Mouse (Mus musculus): Measurements from ENCODE around the gene Gm10272. TPM values are rescaled to one million over a fixed set of nuclear protein-coding genes. Genes with fewer than 3 reads are reported as not detected.
"Not testable (repeated sequence)": the region's sequence is repeated elsewhere in the genome, so short reads cannot be mapped to it uniquely, and the experiment has no call there.

Gm10272 gene
- polyA plus RNA-seq, 1 experiment from 2014 or later, result not detected

DNA sequence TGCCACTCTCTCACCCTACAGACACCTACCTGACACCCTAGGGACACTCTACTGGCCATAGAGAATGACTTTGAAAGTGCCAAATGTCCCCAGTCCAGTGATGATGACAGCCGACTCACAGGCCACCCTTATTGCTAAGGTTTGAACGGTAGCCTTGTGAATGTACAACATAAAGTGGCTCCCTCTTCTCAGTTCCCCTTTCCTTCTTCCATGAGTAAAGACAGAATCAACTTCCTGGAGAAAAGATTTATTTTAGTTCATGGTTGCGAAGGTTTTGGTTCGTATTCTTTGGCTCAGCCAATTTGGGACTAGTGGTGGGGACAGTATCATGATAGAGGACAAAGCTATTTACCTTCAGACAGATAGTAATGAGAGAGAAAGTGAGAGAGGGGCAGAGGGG is 32.5 kb downstream of the Gm10272 start:
- no peaks in the 10 kb centered on the region; the same call in 1 of the 2 replicates for H3K9me3 ChIP-seq (replicated peaks)
- H3K36me3 ChIP-seq, result no peaks in the 10 kb centered on the region
- H3K4me3 ChIP-seq (replicated peaks), result no peak overlapping the region
- WGBS, result 81% methylated on average over 4 of the region's 4 CpGs
- no peak overlapping the region for H3K9ac ChIP-seq
- H3K4me1 ChIP-seq, result no peaks in the 10 kb centered on the region
- no peak overlapping the region for H3K4me2 ChIP-seq
- H3K27ac ChIP-seq, result no peak overlapping the region
- no peaks in the 10 kb centered on the region for H3K27me3 ChIP-seq
- no peak for ATAC-seq (replicated peaks; ENCODE audit: low FRiP score)

DNA sequence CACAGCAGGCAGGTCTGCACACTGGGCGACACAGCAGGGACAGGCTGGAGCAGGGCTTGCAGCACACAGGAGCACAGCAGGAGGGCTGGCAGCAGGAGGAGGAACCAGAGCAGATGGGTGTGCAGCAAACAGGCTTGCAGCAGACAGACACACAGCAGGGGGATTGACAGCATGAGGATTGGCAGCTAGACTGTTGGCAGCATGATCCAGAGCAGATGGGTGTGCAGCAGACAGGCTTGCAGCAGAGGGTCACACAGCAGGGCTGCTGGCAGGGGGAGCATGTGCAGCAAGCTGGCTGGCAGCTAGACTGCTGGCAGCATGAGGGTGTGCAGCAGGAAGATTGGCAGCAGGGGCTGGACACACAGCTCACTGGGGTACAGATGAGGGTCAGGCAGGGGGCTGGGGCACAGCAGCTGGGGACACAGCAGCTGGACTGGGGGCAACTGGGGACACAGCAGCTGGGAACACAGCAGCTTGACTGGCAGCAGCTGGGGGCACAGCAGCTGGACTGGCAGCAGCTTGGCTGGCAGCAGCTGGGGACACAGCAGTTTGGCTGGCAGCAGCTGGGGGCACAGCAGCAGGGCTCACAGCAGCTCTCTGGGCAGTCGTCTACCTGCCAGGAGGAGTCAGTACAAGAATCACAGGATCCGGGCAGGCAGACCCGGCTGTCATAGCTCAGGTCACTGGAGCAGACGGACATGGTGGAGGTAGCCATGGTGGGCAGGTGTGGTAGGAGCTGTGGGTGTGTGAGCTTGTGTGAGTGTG is 35.7 kb downstream of the Gm10272 start, which contains the start of gene Gm18596:
Gene Gm18596, minus strand, starts transcription at position 715 of the 765 bp plus-strand sequence.
- not testable (repeated sequence) for ATAC-seq (replicated peaks; ENCODE audit: low FRiP score); H3K36me3 ChIP-seq; H3K9ac ChIP-seq; H3K27me3 ChIP-seq; H3K27ac ChIP-seq; H3K4me1 ChIP-seq; H3K4me3 ChIP-seq (replicated peaks); H3K9me3 ChIP-seq (replicated peaks); H3K4me2 ChIP-seq
- 64% methylated on average over 5 of the region's 5 CpGs for WGBS

DNA sequence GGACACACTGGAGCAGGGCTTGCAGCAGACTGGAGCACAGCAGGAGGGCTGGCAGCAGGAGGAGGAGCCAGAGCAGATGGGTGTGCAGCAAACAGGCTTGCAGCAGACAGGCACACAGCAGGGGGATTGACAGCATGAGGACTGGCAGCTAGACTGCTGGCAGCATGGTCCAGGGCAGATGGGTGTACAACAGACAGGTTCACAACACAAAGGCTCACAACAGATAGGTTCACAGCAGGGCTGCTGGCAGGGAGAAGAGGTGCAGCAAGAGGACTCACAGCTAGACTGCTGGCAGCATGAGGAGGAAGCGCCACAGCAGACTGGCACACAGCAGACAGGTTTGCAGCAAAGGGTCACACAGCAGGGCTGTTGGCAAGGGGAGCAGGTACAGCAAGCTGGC is 44.3 kb downstream of the Gm10272 start:
- not testable (repeated sequence) for ATAC-seq (replicated peaks; ENCODE audit: low FRiP score)
- WGBS, result 88% methylated on average over 1 of the region's 1 CpGs

DNA sequence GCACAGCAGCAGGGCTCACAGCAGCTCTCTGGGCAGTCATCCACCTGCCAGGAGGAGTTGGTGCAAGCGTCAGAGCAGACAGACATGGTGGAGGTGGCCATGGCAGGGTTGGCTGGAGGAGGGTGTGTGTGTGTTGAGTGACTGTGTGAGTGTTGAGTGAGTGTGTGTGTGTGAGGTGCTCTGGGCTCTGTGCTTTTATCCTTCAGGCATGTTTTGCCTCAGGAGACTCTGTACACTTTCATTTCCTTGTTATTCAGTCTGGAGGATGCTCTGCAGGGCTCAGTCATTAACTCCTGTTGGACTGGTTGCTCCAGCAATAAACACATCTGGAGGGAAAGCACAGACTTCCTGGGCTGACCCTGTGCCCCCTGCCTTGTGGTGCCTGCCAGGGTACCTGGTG is 44.8 kb downstream of the Gm10272 start, which contains the start of gene Gm9736:
Gene Gm9736, minus strand, starts transcription at position 101 of the 400 bp plus-strand sequence.
- 70% methylated on average over 1 of the region's 1 CpGs for WGBS
- not testable (repeated sequence) for H3K4me1 ChIP-seq; ATAC-seq (replicated peaks; ENCODE audit: low FRiP score); H3K4me3 ChIP-seq (replicated peaks); H3K9ac ChIP-seq; H3K27ac ChIP-seq; H3K27me3 ChIP-seq; H3K4me2 ChIP-seq; H3K36me3 ChIP-seq; H3K9me3 ChIP-seq (replicated peaks)

More for the DNA sequence above, 44.3 kb downstream of the Gm10272 start:
- not testable (repeated sequence) for H3K36me3 ChIP-seq; H3K4me3 ChIP-seq (replicated peaks); H3K9me3 ChIP-seq (replicated peaks); H3K4me1 ChIP-seq; H3K27me3 ChIP-seq; H3K4me2 ChIP-seq; H3K27ac ChIP-seq; H3K9ac ChIP-seq

DNA sequence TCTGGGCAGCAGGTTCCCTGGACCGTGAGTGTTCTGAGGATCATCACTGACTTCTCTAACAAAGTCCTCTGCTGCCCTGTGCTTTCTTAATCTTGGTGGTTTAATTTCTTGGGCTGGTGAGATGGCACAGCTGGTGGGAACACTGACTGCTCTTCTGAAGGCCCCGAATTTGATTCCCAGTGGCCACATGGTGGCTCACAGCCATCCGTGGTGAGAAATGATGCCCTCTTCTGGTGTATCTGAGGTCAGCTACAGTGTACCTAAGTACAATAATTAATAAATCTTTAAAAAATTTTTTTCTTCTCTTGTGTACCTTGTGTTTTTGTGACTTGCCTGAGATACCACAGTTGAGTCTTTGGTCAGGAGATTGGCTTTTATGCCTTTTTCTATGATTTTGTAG is 45.9 kb downstream of the Gm10272 start:
- not testable (repeated sequence) for H3K4me2 ChIP-seq; H3K27me3 ChIP-seq; H3K36me3 ChIP-seq; H3K4me1 ChIP-seq; H3K9me3 ChIP-seq (replicated peaks); ATAC-seq (replicated peaks; ENCODE audit: low FRiP score); H3K4me3 ChIP-seq (replicated peaks); H3K27ac ChIP-seq; H3K9ac ChIP-seq
- 63% methylated on average over 3 of the region's 3 CpGs for WGBS

DNA sequence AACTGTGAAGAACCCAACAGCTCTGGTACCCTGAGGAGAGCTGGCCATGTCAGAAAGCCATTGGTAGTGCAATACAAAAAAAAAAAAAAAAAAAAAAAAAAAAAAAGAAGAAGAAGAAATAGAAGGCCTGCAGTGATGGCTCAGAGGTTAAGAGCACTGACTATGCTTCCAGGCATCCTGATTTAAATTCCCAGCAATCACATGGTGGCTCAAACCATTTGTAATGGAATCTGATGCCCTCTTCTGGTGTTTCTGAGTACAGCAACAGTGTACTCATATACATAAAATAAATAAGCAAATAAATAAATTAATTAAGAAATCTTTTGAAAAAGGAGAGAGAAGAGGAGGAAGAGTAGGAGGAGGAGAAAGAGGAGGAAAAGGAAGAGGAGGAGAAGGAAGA is 47.0 kb downstream of the Gm10272 start:
- H3K4me3 ChIP-seq (replicated peaks), result no peak overlapping the region
- no peaks in the 10 kb centered on the region for H3K9me3 ChIP-seq (replicated peaks)
- no peaks in the 10 kb centered on the region for H3K36me3 ChIP-seq
- H3K4me1 ChIP-seq, result no peaks in the 10 kb centered on the region
- H3K27ac ChIP-seq, result no peak overlapping the region
- no peak for ATAC-seq (replicated peaks; ENCODE audit: low FRiP score)
- no peak overlapping the region for H3K4me2 ChIP-seq
- no peak overlapping the region for H3K9ac ChIP-seq
- H3K27me3 ChIP-seq, result no peaks in the 10 kb centered on the region

Other genes starting within 250 kb of the Gm10272 start
- 34.3 and 37.2 TPM in 2 replicates for gene Fam207a, start 190.8 kb upstream of the Gm10272 start, polyA plus RNA-seq (2015; fragmentation: Nextera tagmentation; extraction: Ambion mirVana)
- gene Itgb2, start 176.4 kb upstream of the Gm10272 start, polyA plus RNA-seq (2015; fragmentation: Nextera tagmentation; extraction: Ambion mirVana), result 2.1 and 2.3 TPM in 2 replicates
- gene Pttg1ip, start 124.9 kb upstream of the Gm10272 start, polyA plus RNA-seq (2015; fragmentation: Nextera tagmentation; extraction: Ambion mirVana), result 149 and 152 TPM in 2 replicates
- gene Sumo3, start 100.5 kb upstream of the Gm10272 start, polyA plus RNA-seq (2015; fragmentation: Nextera tagmentation; extraction: Ambion mirVana), result 332 TPM in 2 replicates
- 3.6 and 6.3 TPM in 2 replicates for gene Gm49325, start 100.4 kb upstream of the Gm10272 start, polyA plus RNA-seq (2015; fragmentation: Nextera tagmentation; extraction: Ambion mirVana)
- gene Ube2g2, start 84.4 kb upstream of the Gm10272 start, polyA plus RNA-seq (2015; fragmentation: Nextera tagmentation; extraction: Ambion mirVana), result 71.9 and 72.0 TPM in 2 replicates
- 0.50 and 0.90 TPM in 2 replicates for gene Tspear, start 20.1 kb upstream of the Gm10272 start, polyA plus RNA-seq (2015; fragmentation: Nextera tagmentation; extraction: Ambion mirVana)
- not detected in 2 replicates for gene Gm19402, start 15.9 kb upstream of the Gm10272 start, polyA plus RNA-seq (2015; fragmentation: Nextera tagmentation; extraction: Ambion mirVana)
- not detected in 2 replicates for gene Gm9508, start 9.4 kb upstream of the Gm10272 start, polyA plus RNA-seq (2015; fragmentation: Nextera tagmentation; extraction: Ambion mirVana)
- not detected in 2 replicates for gene Gm10024, start 4.8 kb downstream of the Gm10272 start, polyA plus RNA-seq (2015; fragmentation: Nextera tagmentation; extraction: Ambion mirVana)
- not detected in 2 replicates for gene Gm10142, start 9.2 kb downstream of the Gm10272 start, polyA plus RNA-seq (2015; fragmentation: Nextera tagmentation; extraction: Ambion mirVana)
- gene Krtap12-1, start 14.0 kb downstream of the Gm10272 start, polyA plus RNA-seq (2015; fragmentation: Nextera tagmentation; extraction: Ambion mirVana), result not detected in 2 replicates
- not detected in 2 replicates for gene Gm10100, start 19.9 kb downstream of the Gm10272 start, polyA plus RNA-seq (2015; fragmentation: Nextera tagmentation; extraction: Ambion mirVana)
- not detected in 2 replicates for gene Gm18596, start 36.0 kb downstream of the Gm10272 start, polyA plus RNA-seq (2015; fragmentation: Nextera tagmentation; extraction: Ambion mirVana)
- not detected in 2 replicates for gene Gm9736, start 44.7 kb downstream of the Gm10272 start, polyA plus RNA-seq (2015; fragmentation: Nextera tagmentation; extraction: Ambion mirVana)
- gene Gm3233, start 53.1 kb downstream of the Gm10272 start, polyA plus RNA-seq (2015; fragmentation: Nextera tagmentation; extraction: Ambion mirVana), result not detected in 2 replicates
- not detected in 2 replicates for gene Gm3238, start 64.7 kb downstream of the Gm10272 start, polyA plus RNA-seq (2015; fragmentation: Nextera tagmentation; extraction: Ambion mirVana)
- gene Gm7138, start 70.3 kb downstream of the Gm10272 start, polyA plus RNA-seq (2015; fragmentation: Nextera tagmentation; extraction: Ambion mirVana), result not detected in 2 replicates
- not detected in 2 replicates for gene Gm3250, start 75.9 kb downstream of the Gm10272 start, polyA plus RNA-seq (2015; fragmentation: Nextera tagmentation; extraction: Ambion mirVana)
- gene Gm7137, start 81.6 kb downstream of the Gm10272 start, polyA plus RNA-seq (2015; fragmentation: Nextera tagmentation; extraction: Ambion mirVana), result not detected in 2 replicates
- gene Gm9639, start 88.5 kb downstream of the Gm10272 start, polyA plus RNA-seq (2015; fragmentation: Nextera tagmentation; extraction: Ambion mirVana), result not detected in 2 replicates
- gene Gm19668, start 92.5 kb downstream of the Gm10272 start, polyA plus RNA-seq (2015; fragmentation: Nextera tagmentation; extraction: Ambion mirVana), result not detected in 2 replicates
- gene Gm9507, start 105.2 kb downstream of the Gm10272 start, polyA plus RNA-seq (2015; fragmentation: Nextera tagmentation; extraction: Ambion mirVana), result not detected in 2 replicates
- not detected in 2 replicates for gene Gm2696, start 108.1 kb downstream of the Gm10272 start, polyA plus RNA-seq (2015; fragmentation: Nextera tagmentation; extraction: Ambion mirVana)
- not detected in 2 replicates for gene Krtap10-4, start 120.5 kb downstream of the Gm10272 start, polyA plus RNA-seq (2015; fragmentation: Nextera tagmentation; extraction: Ambion mirVana)
- not detected in 2 replicates for gene Krtap10-10, start 129.3 kb downstream of the Gm10272 start, polyA plus RNA-seq (2015; fragmentation: Nextera tagmentation; extraction: Ambion mirVana)
- not detected in 2 replicates for gene Gm36176, start 140.2 kb downstream of the Gm10272 start, polyA plus RNA-seq (2015; fragmentation: Nextera tagmentation; extraction: Ambion mirVana)
- not detected in 2 replicates for gene Gm10318, start 146.2 kb downstream of the Gm10272 start, polyA plus RNA-seq (2015; fragmentation: Nextera tagmentation; extraction: Ambion mirVana)
- not detected in 2 replicates for gene Gm3285, start 155.3 kb downstream of the Gm10272 start, polyA plus RNA-seq (2015; fragmentation: Nextera tagmentation; extraction: Ambion mirVana)
- gene Lrrc3, start 195.9 kb downstream of the Gm10272 start, polyA plus RNA-seq (2015; fragmentation: Nextera tagmentation; extraction: Ambion mirVana), result 3.8 and 4.8 TPM in 2 replicates

Data from kidney, embryonic 15.5 days (tissue).